Mouse (Mus musculus): ENCODE data around the gene Myo1g.

GRCm38 (mm10) chr11:6529961-6530360 is 9.2 kb upstream of the Myo1g start:
- TF ChIP-seq POLR2A (IDR thresholded peaks at IDR 0.05; ENCODE audit: low read depth, low read length) = no peak
- TF ChIP-seq CTCF (IDR thresholded peaks at IDR 0.05; ENCODE audit: extremely low read depth, insufficient read depth, insufficient read length, insufficient replicate concordance) = no peak
